Mouse (Mus musculus) megakaryocyte, embryonic 14.5 days (primary cell): ENCODE data around the gene Rfx8. TPM values are rescaled to one million over a fixed set of nuclear protein-coding genes. Genes with fewer than 3 reads are reported as not detected.

ENCODE experiments used
- H3K27me3 ChIP-seq: replicated peaks from 2 replicates; pipeline ENCODE3; 2012; ENCODE audit warnings: inconsistent platforms
- H3K36me3 ChIP-seq: replicated peaks from 2 replicates; pipeline ENCODE3; 2012; ENCODE audit warnings: low read length, inconsistent platforms, mixed read lengths
- H3K4me1 ChIP-seq: 2 replicates; pipeline ENCODE4 v1.6.1; 2012; ENCODE audit warnings: inconsistent platforms
- H3K4me3 ChIP-seq: replicated peaks from 2 replicates; pipeline ENCODE3; 2012; ENCODE audit warnings: moderate library complexity, mild to moderate bottlenecking, inconsistent platforms
- H3K9me3 ChIP-seq: 2 replicates; pipeline ENCODE4 v1.6.1; 2012; ENCODE audit warnings: inconsistent platforms
- FLI1 ChIP-seq: IDR thresholded peaks from 2 replicates; pipeline ENCODE4 v1.6.1; 2012; ENCODE audit warnings: low read length, inconsistent platforms, mixed read lengths
- GATA1 ChIP-seq: IDR thresholded peaks from 3 replicates; pipeline ENCODE4 v1.6.1; 2012; ENCODE audit warnings: mixed read lengths, low read length, inconsistent platforms, borderline replicate concordance
- polyA plus RNA-seq: library from polyadenylated mRNA; stranded (reverse); fragments of >175 nt; gene quantifications from 2 replicates; pipeline ENCODE4 v1.2.3, GENCODE M21; 2012; ENCODE audit warnings: low replicate concordance; ENCODE audit not compliant: insufficient read depth

The Rfx8 gene
- polyA plus RNA-seq, 1 experiment, result 0.34 TPM

DNA sequence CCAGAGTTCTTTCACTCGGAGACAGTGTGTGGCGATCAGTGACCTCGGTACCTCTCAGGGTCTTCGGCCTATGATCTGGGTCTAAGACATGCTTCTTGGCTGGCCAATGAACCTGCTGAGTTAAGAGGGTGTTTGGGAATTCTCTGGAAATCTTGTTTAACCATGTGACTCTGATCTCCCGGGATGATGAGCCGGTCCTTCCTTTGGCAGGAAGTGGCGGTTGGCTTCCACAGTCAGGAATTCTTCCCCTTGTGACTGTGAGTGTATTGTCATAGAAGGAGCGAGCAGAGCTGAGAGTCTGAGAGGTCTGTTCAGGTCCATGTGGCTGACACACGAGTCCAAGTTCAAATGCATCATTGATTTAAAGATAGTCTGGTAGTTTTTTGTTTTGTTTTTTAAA, 37.4 kb upstream of the Rfx8 start:
- H3K4me3 ChIP-seq, result no peak overlapping the region
- H3K9me3 ChIP-seq, result no peaks in the 10 kb centered on the region
- peaks cover 26% of the 10 kb centered on the region for H3K27me3 ChIP-seq
- H3K36me3 ChIP-seq, result no peaks in the 10 kb centered on the region
- H3K4me1 ChIP-seq, result peaks cover 78% of the 10 kb centered on the region
- TF ChIP-seq FLI1 (no peak), GATA1 (no peak)

DNA sequence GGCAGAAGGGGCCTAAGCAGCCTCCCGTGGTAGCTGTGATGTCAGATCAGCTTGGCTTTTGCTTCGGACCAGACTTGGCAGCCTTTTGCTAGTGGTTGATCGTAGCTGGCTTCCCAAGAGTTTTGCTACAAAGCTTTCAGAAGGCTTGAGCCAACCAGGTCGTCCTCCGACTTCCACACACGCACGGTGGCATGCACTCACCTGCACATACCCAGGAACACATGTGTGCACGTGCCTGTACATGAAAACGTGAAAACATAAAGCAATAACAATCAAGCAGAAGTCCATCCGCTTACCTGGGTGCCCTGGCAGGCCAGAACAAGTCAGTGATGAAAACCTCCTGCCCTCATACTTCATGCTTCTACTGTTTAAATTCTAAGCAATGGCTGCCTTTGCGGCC, 36.2 kb upstream of the Rfx8 start:
- Histone ChIP-seq H3K4me1 (peaks cover 72% of the 10 kb centered on the region), H3K9me3 (peaks cover 3% of the 10 kb centered on the region), H3K4me3 (no peak overlapping the region), H3K36me3 (no peaks in the 10 kb centered on the region), H3K27me3 (peaks cover 26% of the 10 kb centered on the region)
- TF ChIP-seq GATA1, result no peak
- no peak for TF ChIP-seq FLI1

DNA sequence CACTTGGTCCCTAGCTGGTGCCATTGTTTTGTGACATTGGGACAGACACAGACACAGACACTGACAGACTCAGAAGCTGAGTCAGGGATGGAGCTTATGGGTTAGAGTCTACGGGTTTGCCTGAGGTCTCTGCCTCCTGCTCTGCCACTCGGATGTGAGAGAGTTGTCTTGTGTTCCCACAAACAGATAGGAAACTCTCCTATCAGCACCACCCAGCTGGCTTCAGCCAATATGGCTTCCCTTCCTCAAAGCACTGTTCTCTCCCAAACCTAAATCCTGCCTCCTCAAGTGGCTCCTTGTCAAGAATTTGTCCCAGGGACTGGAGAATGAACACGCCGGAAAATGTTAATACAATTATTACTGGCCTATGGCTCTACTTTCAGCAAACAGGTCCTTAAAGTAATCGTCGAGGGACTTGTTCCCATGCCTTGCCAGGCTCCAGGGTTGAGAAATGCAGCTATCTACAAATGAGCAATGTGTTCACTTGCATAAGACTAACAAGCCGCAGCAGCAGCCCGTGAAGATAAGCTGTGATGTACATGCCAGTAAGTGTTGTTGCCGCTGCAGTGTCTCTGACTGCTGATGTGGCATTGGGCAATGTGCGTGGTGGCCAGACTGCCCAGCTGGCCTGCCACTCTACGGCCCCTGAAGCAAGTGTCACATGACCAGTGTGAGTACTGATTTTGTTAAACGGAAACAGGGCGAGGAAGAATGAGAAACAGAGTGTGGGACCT, 33.6 kb upstream of the Rfx8 start:
- no peak for TF ChIP-seq GATA1
- no peak for TF ChIP-seq FLI1
- Histone ChIP-seq H3K4me1 (peaks cover 74% of the 10 kb centered on the region), H3K36me3 (no peaks in the 10 kb centered on the region), H3K4me3 (peak overlapping the region; percentile 77), H3K9me3 (peaks cover 3% of the 10 kb centered on the region), H3K27me3 (peaks cover 23% of the 10 kb centered on the region)

DNA sequence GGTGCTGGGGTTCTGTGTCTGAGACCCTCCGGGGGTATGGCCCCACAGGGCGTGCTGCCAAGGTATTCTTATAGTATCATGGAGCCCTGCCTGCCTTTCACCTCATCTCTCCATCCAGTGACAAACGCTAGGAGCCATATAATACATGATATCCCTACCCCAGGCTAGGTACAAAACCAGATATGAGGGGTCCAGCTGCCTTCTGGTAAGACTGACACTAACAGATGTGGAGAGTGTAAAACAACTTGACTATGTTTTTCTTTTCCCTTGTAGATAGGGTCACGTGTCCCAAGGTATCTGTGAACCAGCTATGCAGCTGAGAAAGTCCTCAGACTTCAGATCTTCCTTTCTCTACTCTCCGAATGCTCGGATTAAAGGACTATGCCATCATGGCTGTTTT, 30.7 kb upstream of the Rfx8 start:
- TF ChIP-seq FLI1 (no peak), GATA1 (no peak)
- H3K4me1 ChIP-seq, result peaks cover 73% of the 10 kb centered on the region
- H3K4me3 ChIP-seq, result no peak overlapping the region
- H3K27me3 ChIP-seq, result peaks cover 14% of the 10 kb centered on the region
- no peaks in the 10 kb centered on the region for H3K36me3 ChIP-seq
- peaks cover 3% of the 10 kb centered on the region for H3K9me3 ChIP-seq

DNA sequence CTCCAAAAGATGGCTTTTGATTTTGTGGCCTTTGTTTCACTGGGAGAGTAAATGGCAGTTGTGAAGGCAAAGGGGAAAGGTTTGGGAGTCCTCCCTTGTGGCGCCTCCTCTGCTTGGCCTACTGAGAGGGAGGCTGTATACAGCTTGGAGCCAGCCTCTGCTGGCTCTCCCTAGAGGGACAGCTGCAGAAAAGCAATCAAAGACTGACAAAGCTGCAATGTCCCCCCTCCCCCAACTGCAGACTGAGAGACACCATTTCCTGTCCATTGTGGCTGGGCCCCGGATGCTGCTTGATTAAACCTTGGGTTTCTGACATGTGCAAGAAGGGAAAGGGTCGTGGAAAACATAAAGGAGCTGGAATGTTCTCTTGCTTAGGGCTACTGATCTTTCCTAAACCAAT, 28.9 kb upstream of the Rfx8 start:
- no peak for TF ChIP-seq GATA1
- TF ChIP-seq FLI1, result no peak

DNA sequence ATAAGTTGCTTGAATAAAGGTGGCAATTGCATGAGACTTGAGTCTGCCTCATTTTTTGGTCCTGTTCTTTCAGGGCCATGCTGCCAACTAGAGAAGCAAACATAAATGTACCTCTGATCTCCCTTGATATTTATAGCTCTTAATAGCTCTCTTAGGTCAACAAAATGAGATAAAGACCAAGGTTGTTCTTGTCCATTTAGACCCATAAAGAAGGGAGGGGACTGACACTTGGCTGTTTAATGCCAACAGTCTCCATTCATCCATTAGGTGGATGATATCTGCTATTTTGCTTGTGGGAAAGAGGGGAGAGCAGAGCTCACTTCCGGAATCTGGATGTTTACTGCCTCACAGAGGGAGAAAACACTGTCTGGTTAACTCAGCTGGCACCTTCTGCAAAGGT, 28.4 kb upstream of the Rfx8 start:
- Histone ChIP-seq H3K27me3 (peaks cover 10% of the 10 kb centered on the region), H3K9me3 (peaks cover 3% of the 10 kb centered on the region), H3K36me3 (no peaks in the 10 kb centered on the region), H3K4me3 (no peak overlapping the region), H3K4me1 (peaks cover 64% of the 10 kb centered on the region)
- TF ChIP-seq GATA1, result no peak
- TF ChIP-seq FLI1, result no peak

More for the DNA sequence above, 28.9 kb upstream of the Rfx8 start:
- peaks cover 68% of the 10 kb centered on the region for H3K4me1 ChIP-seq
- peak overlapping the region; percentile 33 for H3K4me3 ChIP-seq
- peaks cover 3% of the 10 kb centered on the region for H3K9me3 ChIP-seq
- H3K36me3 ChIP-seq, result no peaks in the 10 kb centered on the region
- peaks cover 11% of the 10 kb centered on the region for H3K27me3 ChIP-seq

DNA sequence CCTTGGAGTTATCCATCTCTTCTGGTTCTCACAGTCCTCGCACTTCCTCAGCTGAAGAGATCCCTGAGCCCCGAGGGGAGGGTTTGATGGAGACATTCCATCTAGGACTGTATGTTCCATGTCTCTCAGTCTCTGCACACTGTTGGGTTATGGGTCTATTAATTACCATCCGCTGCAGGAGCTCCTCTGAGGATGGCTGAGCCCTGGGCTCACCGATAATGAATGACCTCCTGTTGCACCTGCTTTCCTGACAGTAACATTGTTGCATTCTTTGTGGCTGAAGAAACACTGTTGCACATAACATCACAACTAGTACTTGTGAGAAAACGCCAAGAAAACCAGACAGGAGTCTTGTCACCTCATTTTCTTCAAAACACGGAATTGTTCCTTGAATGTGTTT, 27.9 kb upstream of the Rfx8 start:
- no peak overlapping the region for H3K4me3 ChIP-seq
- TF ChIP-seq GATA1, result no peak
- TF ChIP-seq FLI1, result no peak
- peaks cover 10% of the 10 kb centered on the region for H3K27me3 ChIP-seq
- peaks cover 64% of the 10 kb centered on the region for H3K4me1 ChIP-seq
- H3K9me3 ChIP-seq, result peaks cover 3% of the 10 kb centered on the region
- no peaks in the 10 kb centered on the region for H3K36me3 ChIP-seq

DNA sequence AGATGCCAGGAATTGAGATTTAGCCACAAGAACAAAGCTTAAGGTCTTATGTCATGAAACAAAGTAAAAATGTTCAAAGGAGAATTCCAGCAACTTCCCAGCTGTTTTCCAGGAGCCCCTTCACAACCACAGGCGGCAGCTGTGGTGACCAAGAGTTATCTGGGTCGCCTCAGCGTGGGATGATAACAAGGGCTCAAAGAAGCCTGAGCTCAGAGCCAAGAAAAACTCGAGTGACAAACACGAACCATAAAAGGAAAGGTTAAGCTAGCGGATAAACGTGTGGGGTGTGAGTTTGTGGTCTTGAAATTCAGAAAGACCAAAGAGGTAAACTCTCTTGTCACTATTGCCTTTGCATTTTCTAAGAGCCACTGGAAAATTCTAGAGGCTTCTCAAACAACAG, 25.7 kb upstream of the Rfx8 start:
- Histone ChIP-seq H3K36me3 (no peaks in the 10 kb centered on the region), H3K27me3 (peaks cover 9% of the 10 kb centered on the region), H3K4me3 (peak overlapping the region; percentile 51), H3K4me1 (peaks cover 64% of the 10 kb centered on the region), H3K9me3 (no peaks in the 10 kb centered on the region)
- no peak for TF ChIP-seq FLI1
- no peak for TF ChIP-seq GATA1

DNA sequence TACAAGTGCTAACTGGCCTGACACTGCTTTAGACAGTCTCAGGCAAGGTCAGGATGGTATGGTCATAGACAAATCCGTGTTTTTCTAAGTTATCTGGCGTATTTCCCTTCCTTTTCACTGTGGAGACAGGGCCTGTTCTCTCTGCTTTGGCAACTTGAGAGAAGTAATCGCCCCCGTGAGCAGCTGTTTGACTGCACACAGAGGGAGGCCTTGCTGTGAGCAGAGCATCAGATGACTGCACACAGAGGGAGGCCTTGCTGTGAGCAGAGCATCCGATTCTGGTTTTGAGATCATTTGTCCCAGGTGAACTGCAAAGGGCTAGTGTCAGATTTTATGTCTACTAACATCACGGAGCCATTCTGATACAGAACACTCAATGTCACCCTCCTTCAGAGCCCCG, 20.2 kb upstream of the Rfx8 start:
- Histone ChIP-seq H3K27me3 (peaks cover 7% of the 10 kb centered on the region), H3K4me1 (peaks cover 46% of the 10 kb centered on the region), H3K36me3 (no peaks in the 10 kb centered on the region), H3K4me3 (no peak overlapping the region), H3K9me3 (peaks cover 5% of the 10 kb centered on the region)
- TF ChIP-seq GATA1 (no peak), FLI1 (no peak)

DNA sequence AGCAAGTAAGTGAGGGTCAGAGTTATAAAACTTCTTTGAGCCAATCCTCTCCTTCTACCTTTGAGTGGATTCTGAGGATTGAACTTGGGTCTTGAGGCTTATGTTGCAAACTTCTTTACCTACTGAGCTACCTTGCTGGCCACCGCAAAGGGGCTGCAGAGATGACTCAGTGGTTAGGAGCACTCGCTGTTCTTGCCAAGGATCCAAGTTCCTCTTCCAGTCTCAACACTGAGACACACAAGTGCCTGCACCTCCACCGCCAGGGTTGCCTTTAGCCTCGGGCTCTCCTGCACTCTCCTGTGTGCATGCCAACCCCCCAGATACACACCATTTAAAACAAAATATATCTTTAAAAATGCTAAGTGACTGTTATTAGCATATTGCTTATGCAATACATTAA, 19.2 kb upstream of the Rfx8 start:
- H3K4me3 ChIP-seq, result no peak overlapping the region
- peaks cover 55% of the 10 kb centered on the region for H3K4me1 ChIP-seq
- no peaks in the 10 kb centered on the region for H3K36me3 ChIP-seq
- H3K9me3 ChIP-seq, result peaks cover 5% of the 10 kb centered on the region
- H3K27me3 ChIP-seq, result peaks cover 5% of the 10 kb centered on the region
- no peak for TF ChIP-seq FLI1
- TF ChIP-seq GATA1, result no peak
